Mouse (Mus musculus): ENCODE results near the gene Nrxn3.

Gene Nrxn3

DNA sequence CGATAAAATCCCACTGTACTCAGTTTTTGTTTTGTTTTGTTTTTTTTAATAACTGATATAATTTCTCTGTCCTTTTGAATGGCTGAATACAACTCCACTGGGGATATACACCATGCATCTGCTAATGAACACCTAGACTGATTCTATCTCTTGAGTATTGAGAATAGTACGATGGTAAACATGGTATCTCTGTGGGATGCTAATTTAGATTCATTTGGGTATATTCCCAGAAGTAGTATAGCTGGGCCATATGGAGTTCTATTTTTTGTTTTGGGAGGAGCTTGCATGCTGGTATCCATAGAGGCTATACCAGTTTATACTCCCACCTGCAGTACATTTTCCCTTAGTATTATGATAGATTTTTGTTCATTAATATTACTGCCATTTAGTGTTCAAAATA is 217.0 kb downstream of the Nrxn3 start:
- DNase-seq = no peak

DNA sequence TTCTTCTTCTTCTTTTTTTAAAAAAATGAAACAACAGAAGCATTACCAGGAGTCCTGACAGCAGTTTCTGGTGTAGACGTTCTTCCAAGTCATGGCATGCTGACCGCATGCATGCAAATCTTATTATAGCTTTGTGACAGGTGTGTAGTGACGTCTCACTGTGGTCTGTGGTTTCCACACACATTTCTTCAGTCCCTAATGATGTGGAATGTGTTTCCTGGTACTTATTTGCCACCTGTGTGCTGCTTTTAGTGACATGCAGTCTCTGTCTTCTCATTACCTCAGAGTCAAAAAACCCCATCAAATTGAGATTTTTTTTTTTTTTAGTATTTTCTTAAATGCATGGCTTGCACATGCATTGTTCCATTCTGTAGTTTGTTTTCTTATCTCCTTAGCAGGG is 222.3 kb downstream of the Nrxn3 start:
- no peak for DNase-seq

DNA sequence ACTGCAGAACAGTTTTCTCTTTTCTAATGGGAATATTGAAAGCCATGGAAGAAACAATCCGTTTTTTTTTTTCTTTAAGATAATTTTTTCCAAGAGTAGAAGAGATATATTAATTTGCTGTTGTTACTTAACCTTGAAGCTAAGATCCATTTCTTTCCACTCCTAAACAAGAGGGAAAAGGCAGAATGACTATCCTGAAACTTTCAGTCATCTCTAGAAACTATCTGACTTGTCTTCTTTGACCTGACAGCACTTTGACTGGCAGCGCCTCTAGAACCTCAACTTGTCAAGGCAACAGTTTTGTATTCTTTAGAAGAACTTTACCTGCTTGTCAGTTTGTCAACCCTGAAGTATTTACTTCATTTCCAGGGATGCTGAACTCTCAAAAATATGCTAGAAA is 227.2 kb downstream of the Nrxn3 start:
- no peak for DNase-seq

DNA sequence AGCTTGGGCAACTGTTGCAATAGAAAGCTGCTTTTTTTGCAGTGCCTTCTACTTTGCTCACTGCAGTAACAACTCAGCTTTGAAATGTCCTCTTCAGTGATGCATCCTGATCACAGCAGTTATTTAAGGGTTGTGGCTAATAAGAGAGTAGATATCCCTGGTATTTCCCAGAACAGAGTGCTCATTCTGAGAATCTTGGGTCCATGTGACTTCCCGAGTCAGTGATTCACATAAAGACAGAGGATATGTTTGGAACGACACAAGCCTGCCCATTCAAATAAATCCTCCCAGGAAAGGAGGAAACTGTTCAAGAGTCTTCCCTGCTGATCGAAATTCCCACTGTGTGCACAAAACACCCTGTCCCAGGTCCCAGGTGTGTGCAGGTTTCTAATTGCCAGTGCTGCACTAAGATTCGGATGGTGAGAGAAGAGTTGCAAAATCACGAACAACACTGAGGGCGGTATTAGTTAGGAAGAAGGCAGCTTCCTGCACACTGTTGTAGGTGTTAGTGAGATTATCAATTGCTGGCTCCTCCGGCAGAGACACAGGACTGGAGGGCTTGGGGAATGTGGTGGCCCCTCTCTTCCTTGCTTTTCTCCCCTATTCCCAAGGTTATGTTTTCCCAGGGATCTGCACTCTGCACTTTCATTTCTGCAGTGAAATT is 230.4 kb downstream of the Nrxn3 start:
- no peak for DNase-seq

DNA sequence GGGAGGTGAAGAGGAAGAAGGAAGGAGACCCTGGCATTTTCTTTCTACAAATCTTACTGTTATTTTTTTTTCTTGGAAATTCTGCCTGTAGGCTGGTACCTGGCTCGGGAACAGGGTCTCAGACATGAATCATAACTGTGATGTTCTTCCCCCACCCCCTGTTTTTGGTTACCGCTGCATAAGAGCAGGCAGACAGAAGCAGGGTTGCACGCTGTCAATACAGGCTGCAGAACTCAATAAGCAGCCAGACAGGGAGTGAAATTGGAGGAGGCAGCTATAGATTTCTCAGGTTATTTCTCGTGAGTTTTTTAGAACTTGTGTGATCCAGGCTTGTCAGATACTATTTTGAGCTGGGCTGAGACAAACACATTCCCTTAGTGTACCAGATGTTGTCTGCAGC is 231.1 kb downstream of the Nrxn3 start:
- no peak for DNase-seq

DNA sequence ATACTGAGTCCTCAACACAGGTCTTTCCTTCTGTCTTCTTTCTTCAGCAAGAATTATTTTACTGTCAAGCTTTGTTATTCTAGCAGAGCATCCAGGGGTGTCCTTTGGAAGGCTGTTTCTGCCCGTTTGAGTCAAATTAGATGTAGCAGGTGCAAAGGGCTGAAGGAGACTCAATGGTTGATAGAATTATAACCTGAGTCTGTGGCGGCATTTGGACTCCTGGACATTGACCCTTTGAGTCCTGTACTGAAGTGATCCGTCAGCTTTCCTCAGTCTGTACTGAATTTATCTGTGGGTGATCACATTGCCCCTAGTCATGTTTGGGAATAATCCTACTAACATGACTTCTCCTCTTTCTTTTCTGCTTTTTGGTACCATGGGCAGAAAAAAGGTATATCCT is 234.8 kb downstream of the Nrxn3 start:
- no peak for DNase-seq

DNA sequence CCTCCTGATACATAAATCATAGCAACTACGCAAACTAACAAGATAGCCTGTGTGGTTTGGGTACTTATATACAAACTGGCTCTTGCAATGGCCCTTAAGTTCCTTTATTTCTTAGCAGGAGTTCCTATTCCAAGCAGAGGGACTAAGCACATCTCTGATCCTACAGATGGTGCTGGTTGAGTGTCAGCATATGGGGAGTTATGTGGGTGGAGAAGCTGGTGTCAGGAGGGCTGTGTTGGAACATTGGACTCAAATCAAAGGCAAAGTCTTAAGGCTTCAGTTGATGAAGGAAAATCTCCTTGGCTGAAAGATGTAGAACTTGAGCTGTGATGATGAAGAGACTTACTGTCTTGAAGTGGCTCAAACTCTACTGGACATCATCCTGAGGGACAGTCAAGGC is 238.1 kb downstream of the Nrxn3 start:
- DNase-seq = no peak

DNA sequence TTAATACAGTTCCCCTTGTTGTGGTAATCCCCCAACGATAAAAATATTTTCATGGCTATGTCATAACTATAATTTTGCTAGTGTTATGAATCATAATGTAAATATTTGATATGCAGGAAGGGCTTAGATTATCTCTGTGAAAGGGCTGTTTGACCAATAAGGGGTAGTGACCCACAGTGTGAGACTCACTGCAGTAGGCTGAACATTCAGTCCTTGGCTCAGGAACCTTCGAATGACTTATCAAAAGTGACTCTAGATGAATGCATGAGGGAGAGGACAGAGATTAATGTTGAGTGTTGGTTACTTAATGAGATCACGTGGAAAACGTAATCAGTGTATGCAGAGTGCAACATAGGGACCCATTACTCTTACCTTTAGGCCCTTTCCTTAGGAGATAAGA is 243.7 kb downstream of the Nrxn3 start:
- no peak for DNase-seq

DNA sequence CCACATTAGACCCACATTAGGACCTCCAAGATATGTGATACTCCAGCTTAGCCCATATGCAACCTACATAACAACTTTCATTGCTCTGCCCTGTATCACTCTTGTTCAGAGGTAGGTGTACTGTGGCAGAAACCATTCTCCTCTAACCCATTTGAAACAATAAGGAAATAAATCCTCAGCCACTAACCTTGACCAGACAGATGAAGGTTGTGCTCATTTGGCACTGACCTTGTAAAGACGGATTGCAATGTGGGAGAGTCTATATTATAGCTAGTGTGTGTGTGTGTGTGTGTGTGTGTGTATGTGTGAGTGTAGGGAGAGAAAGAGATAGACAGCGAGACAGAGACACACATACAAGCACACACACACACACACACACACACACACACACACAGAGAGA is 253.9 kb downstream of the Nrxn3 start:
- no peak for DNase-seq

DNA sequence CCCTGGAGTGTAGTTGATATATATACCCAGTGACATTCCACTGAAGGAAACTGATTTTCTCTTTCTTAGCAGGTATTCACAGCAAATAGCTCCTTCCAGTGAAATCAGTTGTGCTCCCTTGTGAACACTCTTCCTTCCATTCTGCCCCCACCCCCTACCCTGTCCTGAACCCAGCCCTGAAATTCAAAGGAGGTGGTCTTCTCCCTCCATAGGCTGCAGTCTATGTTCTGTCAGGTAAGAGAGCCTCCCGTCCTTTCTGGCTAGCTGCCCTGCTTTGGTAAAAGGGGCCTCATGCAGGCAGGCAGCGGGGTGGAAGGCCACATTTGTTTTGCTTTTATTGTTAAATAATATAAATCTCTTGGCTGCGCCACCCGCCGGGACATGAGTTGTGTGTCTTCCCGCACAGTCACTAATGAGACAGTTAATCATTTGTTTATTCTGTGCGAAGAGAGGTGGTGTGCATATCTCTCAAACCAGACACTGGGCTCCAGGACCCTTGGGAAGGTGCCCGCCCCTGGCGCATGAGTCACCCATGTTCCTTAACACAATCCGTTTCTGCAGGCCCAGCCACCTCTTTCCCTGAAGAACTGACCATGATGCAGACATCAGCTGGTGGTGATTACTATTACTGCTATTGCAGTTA is 261.1 kb downstream of the Nrxn3 start:
- DNase-seq = no peak

DNA sequence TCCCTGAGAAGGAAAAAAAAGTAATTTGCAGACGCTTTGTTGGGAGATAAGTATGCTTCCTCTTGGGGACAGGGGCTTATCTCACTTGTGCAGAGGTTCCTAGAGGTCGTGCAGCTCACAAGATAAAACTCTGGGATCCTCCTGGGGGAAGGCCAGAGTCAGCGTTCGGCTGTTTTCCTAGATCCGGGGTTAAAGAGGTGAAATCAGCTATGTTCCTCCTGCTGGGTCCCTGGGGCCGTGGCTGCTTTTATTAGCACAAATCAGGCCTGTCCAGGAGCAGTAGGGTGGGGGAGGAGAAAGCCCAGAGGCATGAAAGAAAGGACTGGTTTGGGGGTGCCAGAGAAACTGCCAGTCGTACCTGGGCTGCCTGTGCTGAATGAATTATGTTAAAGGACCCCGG is 261.7 kb downstream of the Nrxn3 start:
- no peak for DNase-seq

DNA sequence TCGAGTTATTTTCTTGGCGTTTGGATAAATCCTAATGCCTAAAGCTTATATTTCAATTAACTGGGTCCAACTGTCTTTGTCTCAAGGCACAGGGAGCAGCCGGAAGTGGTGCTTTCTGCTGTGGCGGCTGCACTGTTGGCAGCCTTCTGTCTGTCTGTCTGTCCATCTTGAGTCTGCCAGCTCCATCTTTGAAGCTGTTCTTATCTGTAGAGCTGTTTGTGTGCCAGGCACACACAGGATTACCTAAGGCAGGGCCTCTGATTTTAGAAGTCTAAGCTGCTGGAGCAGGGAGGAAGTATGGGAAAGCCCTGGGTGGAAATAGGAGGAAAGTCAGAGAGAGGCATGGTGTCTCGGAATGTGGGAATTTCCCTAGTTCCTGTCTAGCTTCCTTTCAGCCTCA is 262.1 kb downstream of the Nrxn3 start:
- no peak for DNase-seq

DNA sequence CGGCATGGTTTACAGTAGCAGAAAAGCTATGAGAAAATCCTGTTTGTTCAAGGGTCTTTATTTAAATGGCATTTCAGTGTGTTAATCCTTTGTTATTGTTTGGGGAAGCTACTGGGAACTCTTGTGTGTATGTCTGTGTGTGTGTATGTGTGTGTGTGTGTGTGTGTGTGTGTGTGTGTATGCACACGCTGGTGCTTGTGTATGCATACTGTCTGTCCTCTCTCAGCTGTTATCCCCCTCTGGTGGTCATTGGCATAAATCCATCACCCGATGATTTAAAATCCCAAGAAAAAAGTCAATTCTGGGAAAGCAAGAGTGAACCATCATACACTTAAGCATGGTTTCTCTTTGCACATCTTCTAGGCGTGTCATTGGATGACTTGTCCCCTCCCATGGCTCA is 264.4 kb downstream of the Nrxn3 start:
- no peak for DNase-seq

DNA sequence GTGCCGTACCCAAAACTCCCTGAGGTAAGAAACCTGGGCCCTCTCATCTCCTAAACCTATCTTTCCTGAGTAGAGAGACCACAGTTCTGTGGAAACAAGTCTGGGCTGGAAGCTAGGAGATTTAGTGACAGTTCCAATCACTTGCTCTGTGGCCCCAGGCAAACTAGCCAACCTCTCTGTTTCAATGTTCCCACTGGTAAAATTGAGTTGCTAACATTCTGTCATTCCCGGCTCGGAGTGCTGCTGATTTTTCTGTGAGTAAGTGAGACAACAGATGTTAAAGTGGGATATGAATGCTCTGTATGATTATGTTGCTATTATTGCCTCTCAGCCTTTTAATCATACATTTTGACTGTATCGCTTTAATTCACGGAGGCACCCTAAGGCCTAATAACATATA is 268.1 kb downstream of the Nrxn3 start:
- DNase-seq = no peak

DNA sequence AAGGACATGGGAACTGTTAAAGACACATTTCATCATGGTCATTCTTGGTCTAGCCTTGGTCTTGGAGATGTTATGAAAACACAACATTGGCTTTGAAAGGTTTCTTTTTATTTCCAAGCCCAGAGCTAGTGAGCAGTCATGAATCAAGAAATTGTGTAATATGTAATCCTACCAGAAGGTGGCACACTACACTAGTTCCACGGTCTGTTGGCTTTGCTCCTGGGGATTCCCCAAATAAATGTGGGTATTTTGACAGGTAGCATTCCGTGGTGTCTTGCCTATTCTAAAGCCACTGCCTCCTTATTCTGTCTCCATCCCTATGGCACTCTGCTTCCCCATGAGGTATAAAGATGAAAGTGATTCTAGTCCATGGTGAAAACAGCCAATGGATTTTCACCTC is 269.5 kb downstream of the Nrxn3 start:
- no peak for DNase-seq

DNA sequence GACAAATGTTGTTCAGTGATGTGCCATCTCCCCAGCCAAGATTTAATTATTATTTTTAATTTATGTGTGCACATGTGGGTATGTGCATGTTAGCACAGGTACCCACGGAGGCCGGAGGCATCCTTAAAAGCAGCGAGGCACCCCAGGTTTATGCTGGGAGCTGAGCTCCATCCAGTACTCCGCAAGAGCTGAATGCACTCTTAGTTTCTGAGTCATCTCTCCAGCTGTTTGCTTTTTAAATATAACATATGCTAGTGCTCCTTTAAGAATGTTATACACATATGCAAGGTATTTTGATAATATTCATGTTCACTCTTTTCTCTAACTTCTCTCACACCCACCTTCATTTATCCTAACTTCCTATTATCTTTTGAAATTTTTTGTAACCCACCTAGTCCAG is 271.1 kb downstream of the Nrxn3 start:
- no peak for DNase-seq

DNA sequence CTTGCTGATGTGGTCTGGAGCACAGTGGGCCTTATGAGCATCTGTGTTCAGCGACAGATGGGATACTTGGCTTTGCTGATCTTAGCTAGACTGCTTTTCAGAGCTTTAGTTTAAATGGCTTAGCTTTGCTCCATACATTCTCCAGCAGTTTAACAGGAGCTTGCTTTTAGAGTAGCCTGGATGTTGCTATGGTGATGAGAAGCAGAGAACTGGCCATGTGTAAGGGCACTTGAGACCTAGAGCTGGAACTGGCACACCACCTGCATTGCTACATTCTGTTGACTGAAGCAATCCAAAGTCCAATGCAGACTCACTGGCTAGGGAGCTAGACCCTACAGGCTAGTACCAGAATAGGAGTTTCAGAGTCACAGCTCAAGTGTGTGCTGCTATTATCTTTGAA is 293.8 kb downstream of the Nrxn3 start:
- DNase-seq = no peak

DNA sequence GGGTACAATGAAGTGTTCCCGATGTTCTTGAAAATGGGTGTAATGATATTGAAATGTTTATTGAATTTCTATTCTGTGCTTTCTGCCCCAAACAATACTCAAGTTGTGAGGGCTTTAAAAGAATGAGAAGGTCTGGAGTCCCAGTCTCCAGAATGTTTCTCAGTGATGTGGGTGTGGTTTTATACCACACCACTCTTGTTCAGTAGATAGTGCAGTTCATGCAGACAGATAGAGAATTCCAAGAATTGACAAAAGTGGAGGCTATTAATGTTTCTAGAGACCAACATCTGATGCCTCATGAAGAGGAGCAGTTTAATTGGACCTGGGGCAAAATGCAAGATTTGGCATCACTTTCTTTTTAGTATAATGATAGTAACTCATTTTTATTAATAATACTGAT is 302.5 kb downstream of the Nrxn3 start:
- DNase-seq = no peak

DNA sequence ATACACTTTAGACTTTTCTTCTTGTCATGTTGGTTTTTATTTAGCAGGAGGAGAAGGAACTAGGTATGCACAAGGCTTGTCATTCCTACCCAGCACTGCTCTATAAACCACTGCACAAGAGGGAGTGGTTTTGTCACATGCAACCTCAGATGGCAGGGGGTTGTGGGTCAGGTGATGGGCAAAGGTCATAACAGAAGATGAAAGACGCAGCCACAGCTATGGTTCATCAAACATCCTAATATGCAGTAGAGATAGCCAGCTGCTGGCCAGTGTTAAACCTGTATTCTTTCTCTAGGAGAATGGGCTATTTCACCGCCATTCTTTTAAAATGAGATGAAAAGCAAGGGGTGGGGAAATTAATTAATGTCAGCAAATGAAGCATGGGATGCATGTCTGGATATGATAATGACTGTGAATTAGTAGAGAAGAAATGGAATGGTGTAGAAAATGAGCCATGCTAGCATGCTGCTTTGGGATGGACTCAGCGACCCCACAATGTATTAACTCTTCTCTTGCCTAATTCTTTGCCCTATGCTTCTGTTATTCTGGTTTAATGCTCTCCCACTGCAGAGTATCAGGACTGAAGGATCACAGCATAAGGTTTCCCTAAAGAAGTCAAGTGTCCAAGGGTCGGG is 313.4 kb downstream of the Nrxn3 start:
- no peak for DNase-seq

DNA sequence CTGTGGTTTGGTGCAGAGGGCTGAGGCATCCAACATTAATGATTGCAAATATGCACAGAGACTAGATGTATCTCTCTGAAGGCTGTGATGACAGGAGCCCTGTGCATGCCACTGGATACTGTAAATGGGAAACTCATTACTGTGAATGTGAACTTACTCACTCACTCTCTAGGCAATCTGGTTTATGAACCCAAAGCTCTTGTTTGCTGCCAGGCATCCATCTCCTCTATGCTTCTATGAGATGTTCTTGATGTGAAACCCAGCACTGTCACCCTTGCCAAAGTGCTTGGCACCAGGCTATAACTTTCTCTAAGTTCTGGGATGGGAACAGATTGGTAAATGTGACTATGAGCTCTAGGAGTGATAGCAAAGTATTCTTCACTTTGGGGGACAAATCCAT is 317.5 kb downstream of the Nrxn3 start:
- no peak for DNase-seq

DNA sequence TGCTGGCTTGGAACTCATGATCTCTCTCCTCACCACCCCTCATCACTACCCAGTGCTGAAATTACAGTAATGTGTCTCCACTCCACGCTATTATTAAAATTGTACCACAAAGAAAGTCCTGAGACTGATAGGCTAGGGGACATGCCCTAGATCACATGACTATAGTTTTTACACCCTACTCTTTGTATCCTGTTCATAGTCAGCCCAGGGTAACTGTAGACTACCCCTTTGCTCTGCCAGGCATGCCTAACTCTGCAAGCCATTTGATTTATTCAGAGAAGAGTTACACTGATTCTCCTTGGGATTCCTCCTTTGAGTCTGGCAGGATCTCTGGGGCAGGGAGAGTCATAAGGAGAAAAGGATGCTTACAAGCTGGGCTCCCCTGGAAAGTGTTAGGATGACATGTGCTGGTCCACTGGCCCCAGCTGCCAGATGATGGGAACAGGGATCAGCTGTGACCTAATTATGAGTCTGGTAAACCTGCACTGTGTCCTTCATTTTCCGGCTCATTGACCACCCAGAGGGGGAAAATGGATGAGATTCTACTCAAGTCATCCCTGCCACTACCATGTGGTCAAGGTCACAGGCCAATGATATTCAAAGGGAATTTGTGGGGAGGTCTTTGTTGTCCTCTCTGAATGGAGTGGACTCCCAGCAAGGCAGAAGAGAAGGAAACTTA is 318.9 kb downstream of the Nrxn3 start:
- no peak for DNase-seq

DNA sequence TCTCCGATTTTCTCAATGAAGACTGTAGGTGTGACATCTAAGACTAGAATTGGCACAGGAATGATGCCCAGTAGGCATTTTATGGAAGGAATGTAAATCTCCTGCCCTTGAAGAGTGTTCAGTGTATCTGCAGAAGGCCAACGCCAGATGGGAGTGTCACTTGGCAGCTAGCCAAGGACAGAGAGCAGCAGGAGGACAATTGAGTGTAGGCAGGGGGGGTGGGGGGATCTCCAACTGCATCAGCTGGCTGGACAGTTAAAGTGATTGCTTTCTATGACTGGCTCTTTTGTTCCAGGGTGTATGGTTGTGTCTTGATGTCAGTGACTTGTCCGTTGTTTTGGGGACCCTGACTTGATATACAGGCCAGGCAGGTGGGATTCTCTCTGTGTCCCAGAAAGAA is 326.6 kb downstream of the Nrxn3 start:
- peak; percentile 8 for DNase-seq

DNA sequence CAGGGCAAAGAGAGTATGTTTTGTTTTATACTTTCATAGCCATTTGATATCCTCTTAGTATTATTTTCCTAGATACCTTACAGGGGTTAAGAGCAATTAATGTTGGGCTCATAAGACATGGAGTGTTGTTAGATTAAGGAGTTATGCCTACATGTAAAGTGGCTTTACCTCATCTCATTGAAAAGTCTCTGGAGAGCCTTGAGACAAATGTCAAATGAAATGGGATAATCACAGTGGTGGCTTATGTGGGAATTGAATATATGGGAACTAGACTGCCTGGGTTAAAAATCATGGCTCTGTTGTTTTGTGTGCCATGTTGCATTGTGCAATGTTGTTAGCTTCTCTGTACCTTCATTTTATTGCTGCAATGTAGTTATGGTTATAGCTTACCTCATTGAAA is 327.0 kb downstream of the Nrxn3 start:
- no peak for DNase-seq

DNA sequence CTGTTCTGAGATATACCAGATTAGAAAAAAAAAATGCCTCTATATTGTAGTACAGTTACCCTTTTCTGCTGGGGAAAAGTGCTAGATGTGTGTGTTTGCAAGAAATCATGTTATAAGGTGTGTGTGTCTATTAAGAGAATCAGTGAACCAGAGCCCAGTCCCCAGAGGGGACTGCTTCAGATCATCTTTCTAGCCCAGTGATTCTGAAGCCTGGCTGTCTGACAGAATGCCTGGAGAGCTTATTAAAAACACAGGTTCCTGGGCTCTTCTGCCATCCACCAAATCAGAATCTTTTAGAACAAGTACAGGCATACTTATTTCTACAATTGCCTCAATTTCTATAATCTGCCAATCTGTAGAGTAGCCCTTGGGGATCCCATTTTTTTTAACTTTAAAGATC is 349.8 kb downstream of the Nrxn3 start:
- no peak for DNase-seq

Measured in right cerebral cortex, postnatal 14 days (tissue).